Mouse (Mus musculus) MEL (cell line): ENCODE data around the gene Cacna1c.

Experiments used
- CTCF ChIP-seq, 3 experiments: IDR thresholded peaks in 2 of 3; conservative IDR thresholded peaks in 1 of 3; 2 replicates each; pipeline ENCODE4 v1.5.1; 2011 to 2012; ENCODE audit warnings: low read length in 3 of 3, low read depth in 2 of 3, mild to moderate bottlenecking in 2 of 3, improper control_type of control experiment in 1 of 3, inconsistent platforms in 1 of 3, mixed read lengths in 1 of 3, moderate library complexity in 1 of 3; ENCODE audit not compliant: control insufficient read depth in 1 of 3, insufficient read depth in 1 of 3, poor library complexity in 1 of 3, severe bottlenecking in 1 of 3
- MAX ChIP-seq: IDR thresholded peaks from 2 replicates; pipeline ENCODE4 v1.6.1; 2011; ENCODE audit warnings: low read length, improper control_type of control experiment
- POLR2A ChIP-seq, 2 experiments: IDR thresholded peaks; 2 replicates each; pipeline ENCODE4 v1.6.1; 2011 to 2012; ENCODE audit warnings: low read length in 2 of 2, mild to moderate bottlenecking in 2 of 2, control low read depth in 1 of 2, improper control_type of control experiment in 1 of 2, low read depth in 1 of 2, moderate library complexity in 1 of 2; ENCODE audit not compliant: control insufficient read depth in 1 of 2, insufficient read depth in 1 of 2, poor library complexity in 1 of 2
- POLR2AphosphoS2 ChIP-seq: IDR thresholded peaks from 2 replicates; pipeline ENCODE4 v1.6.1; 2011; ENCODE audit warnings: low read length, improper control_type of control experiment

DNA sequence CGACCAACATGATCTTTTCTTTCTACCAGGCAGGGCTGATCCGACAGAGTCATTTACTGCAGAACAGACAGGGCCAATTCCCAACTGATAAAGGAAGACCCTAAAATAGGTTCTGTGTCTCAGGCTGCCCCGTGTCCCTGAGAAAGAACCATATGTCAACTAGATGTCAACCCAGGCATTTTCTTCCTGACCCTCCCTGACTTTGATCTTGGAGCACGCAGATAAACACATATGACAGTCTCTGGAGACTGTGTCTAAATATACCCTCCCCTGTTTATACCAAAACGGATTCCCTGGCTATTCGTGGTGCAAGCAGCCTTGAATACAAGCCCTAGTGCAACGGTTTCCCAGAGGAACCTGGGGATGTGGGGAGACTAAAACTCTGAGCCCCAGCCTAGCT, 112.7 kb downstream of the Cacna1c start:
- TF ChIP-seq POLR2A (IDR thresholded peaks at IDR 0.05; ENCODE audit: control insufficient read depth in 1 of 2, insufficient read depth in 1 of 2, low read depth in 1 of 2, low read length in 2 of 2, poor library complexity in 1 of 2) (no peak), MAX (no peak), CTCF (IDR thresholded peaks at IDR 0.05 in 2 of 3, conservative IDR thresholded peaks at IDR 0.05 in 1 of 3; ENCODE audit: control insufficient read depth in 1 of 3, insufficient read depth in 1 of 3, low read depth in 2 of 3, low read length in 3 of 3, poor library complexity in 1 of 3, severe bottlenecking in 1 of 3) (no peak), POLR2AphosphoS2 (no peak)
